Mouse (Mus musculus) cortical plate, adult 2 months (tissue): Measurements from ENCODE around the gene Azi2.

Experiments used
- CTCF ChIP-seq: fragments of 200-500 bp; IDR thresholded peaks from 2 replicates; pipeline ENCODE4 v1.5.1; 2011; ENCODE audit warnings: mild to moderate bottlenecking, control low read depth, low read length; ENCODE audit not compliant: insufficient read depth; ENCODE audit errors: extremely low read depth
- POLR2A ChIP-seq: fragments of 200-500 bp; IDR thresholded peaks from 2 replicates; pipeline ENCODE4 v1.6.1; 2011; ENCODE audit warnings: mild to moderate bottlenecking, low read length, control low read depth; ENCODE audit not compliant: insufficient read depth; ENCODE audit errors: extremely low read depth

DNA sequence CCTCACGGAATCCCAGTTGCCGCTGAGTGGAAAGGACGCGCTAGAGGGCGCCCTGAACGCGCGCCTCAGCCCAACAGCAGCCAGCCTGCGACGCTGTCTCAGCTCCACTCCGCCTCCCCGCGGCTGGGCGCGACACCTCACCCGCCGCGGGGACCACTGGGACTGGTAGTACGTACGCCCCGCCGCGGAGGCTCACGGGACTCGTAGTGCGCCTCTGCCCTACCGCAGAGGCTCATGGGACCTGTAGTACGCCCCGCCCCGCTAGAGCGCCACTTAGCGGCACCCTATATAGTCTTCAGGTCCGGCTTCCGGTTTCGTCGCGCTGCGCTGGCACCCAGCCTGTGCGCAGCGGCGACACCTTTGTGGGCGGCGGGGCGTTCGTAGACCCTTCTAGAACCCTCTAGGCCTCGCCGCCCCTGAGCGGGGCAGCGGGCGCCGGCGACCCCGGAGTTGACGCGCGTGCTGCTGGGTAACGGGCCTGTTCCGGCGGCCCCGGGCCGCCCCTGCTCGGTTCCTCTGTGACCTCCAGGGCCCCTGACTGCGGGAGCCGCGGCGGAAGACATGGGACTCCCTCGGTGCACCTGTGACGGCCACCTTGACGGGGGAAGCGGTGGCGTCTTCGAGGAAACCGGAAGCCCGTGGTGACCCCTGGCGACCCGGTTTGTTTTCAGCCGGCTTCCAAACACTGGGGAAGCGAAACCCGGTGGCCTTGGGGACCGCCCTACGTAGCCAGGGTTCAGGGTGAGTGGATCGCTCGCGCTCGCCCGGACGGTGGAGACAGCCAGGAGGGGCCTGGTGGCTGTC, at the start of gene Azi2:
- TF ChIP-seq CTCF: peak; percentile 61
- peak; percentile 64; the same call in 1 of the 2 replicates for TF ChIP-seq POLR2A
